Mouse (Mus musculus): Measurements from ENCODE around the gene Eddm3b.

DNA sequence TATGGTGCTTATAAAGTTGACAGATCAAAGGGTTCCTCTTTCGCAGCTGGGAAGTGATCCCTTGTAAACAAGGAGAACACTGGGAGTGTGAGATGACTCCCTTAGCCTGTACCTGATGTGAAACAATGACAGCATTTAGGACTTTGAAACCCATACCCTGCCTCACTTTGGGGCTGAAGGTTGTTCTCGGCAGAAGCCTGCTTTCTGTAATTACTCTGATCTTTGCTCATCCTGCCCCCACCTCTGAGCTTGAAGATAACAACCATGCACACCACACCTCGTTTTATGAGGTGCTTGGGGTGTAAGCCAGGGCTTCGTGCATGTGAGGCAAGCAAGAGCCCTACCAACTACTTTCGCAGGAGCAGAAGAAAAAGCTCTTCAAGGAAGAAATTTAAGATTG is 34.9 kb downstream of the Eddm3b start:
- no peak for TF ChIP-seq CTCF (IDR thresholded peaks at IDR 0.05; ENCODE audit: low read depth)
- TF ChIP-seq EP300 (optimal IDR thresholded peaks at IDR 0.05): no peak
